Mouse (Mus musculus): Measurements from ENCODE around the gene Acot1. TPM values are rescaled to one million over a fixed set of nuclear protein-coding genes. Genes with fewer than 3 reads are reported as not detected.
A peak's percentile ranks its signal among the peaks of the same experiment; 100 is the strongest.
"Not testable (repeated sequence)": the region's sequence is repeated elsewhere in the genome, so short reads cannot be mapped to it uniquely, and the experiment has no call there.

The Acot1 gene
- total RNA-seq, 2 experiments from 2014 or later, result 5.0 to 22.7 TPM

- DNase-seq, result peak; percentile 56 to 82
Measured at GRCm38 (mm10) chr12:84020528-84020927, 11.2 kb downstream of the Acot1 start.

DNA sequence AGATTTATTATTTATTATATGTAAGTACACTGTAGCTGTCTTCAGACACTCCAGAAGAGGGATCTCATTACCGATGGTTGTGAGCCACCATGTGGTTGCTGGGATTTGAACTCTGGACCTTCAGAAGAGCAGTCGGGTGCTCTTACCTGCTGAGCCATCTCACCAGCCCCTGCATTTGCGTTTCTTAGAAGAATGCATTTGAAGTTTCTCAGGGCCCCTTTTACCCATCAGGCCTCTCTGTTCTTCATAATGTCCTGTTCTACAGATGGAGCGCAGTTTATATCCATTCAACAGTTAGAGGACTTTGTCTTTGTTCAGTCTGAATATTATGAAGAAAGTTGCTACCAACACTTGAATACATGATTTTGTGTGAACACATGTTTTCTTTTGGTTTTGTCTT lies 13.0 kb downstream of the Acot1 start:
- not testable (repeated sequence) for DNase-seq

GRCm38 (mm10) chr12:84023052-84023745 lies 13.9 kb downstream of the Acot1 start:
- no peak for DNase-seq

GRCm38 (mm10) chr12:84025888-84026287 lies 16.6 kb downstream of the Acot1 start:
- DNase-seq, result no peak

DNA sequence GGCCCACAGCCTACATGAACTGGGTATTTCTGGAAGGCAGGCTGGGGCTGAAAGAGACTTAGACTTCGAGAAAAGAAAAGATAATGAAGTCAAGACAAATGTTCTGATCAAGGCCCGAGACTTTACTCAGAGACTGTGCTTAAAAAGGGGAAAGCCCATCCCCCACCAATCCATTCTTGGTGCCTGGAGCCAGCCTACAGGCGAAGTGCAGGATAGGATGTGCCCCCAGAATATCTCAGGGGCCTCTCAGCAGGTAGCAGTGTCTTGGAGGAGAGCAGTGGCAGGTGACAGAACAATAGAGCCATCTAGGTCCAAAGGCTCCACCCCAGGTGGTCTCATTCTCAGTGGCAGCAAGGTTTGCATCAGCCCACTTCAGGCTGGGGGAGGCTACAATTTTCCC lies 19.0 kb downstream of the Acot1 start:
- not testable (repeated sequence) for DNase-seq

DNA sequence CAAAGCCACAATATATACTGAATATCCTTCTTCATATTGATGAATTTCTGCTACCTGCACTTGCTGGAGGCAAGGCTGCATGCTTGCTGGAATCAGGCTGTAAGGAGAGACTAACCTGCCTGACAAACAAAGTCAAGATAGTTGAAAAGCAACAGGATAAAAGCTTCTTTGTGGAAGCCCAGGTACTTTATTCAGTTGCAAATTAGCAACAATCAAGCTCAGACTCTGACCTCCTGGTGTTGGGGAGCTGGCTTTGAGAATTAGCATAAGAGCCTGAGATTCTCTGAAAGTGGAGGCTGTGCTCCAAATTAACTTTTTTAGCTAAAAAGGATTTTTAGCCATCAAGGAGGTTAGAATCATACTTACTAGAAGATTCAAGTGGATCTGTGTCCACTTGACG lies 19.8 kb downstream of the Acot1 start:
- DNase-seq, result not testable (repeated sequence)

DNA sequence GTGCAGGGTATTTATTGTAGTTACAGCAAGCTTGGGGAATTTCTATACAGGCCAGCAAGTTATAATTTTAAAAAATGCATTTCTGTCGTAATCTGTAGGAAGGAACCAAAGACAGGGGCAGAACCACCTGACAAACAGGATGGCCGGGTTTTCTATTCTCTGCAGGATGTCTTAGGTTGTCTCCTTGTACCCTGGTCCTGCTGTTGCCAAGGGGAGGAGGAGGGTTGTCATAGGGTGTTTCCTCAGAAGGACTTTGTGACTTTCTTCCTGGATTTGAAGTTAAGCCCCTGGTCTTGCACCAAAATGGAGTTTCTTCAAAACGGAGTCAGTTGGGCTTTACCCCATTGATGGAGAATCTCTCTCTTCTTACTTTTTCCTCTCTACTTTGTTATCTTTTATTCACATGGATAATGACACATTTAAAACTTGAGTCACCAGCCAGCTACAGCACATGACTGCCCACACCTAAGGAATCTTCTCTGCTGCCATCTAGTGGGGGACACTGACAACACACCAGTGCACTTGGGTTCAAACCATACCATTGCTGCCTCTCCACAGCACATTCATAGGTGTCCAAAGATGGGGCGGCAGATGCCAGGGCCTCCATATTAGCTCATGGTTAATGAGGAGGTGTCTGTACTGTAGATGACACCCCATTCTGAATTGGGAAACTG lies 21.5 kb downstream of the Acot1 start:
- DNase-seq, result peak; percentile 81 to 87

- DNase-seq, result no peak
Measured at GRCm38 (mm10) chr12:84032854-84033253, 23.6 kb downstream of the Acot1 start.

GRCm38 (mm10) chr12:84033302-84033701 lies 24.0 kb downstream of the Acot1 start:
- DNase-seq, result not testable (repeated sequence)

DNA sequence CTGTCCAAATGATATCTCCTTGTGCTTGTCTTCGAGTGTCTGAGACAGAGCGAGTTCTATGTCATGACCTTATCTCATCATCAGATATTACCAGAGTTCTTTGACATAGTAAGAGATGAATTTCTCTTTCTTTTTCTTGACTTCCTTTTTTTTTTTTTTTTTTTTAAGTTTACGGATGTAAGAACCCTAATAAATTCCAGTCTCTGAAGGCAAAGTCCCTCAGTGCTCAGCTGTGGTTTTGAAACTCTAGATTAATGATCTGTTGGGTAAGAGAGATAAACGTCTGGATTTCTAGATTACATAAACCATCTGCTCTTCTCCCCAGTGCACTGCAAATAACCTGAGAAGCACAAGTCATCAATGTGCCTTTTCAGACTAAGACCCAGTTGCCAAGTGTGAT lies 24.8 kb downstream of the Acot1 start:
- DNase-seq, result no peak

GRCm38 (mm10) chr12:84038241-84038640 lies 29.0 kb downstream of the Acot1 start, which contains the start of gene Acot4:
TSS of gene Acot4 (plus strand) at chr12:84038379.
- peak; percentile 51 to 55 for DNase-seq

- DNase-seq, result peak; percentile 38 to 40
Measured at GRCm38 (mm10) chr12:84038691-84039111, 29.4 kb downstream of the Acot1 start, which contains the start of gene Gm49366. TSS of gene Gm49366 (plus strand) at chr12:84038935.

- DNase-seq, result no peak
Measured at GRCm38 (mm10) chr12:84042248-84042647, 33.0 kb downstream of the Acot1 start.

DNA sequence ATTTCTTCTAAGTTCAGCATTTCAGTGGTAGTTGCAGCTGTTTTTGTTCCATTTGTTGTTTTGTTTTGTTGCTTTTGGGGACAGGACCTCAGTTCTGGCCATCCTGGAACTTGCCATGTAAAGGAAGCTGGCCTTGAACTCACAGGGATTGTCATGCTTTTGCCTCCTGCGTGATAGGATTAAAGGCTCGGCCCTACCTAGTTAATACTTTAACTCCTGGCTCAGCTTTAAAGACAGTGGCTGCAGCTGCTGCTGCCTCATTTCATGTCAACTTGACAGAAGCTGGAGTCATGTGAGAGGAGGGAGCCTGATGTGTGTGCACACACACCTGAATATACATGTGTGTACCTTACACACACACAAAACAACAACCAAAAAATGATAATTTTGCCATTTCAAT lies 34.8 kb downstream of the Acot1 start:
- no peak for DNase-seq

DNA sequence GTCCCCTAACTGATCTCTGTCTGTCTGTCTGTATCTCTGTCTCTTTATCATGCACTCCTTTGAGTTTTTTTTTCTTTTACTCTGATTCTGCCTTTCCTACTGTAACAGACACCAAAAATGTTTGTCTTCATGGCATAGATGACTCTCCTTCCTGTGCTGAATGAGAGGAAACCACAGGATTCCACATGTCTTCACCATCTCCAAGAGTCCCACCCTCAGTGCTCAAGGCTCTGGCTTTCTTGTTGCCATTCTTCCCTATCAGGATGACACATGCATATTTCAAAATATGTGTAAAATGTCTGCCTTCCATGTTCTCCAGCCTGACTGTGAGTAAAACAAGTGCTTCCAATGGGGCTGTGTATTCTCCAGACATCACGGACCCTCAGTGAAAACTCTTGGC lies 37.6 kb downstream of the Acot1 start:
- DNase-seq, result no peak

GRCm38 (mm10) chr12:84050744-84051143 lies 41.5 kb downstream of the Acot1 start:
- not testable (repeated sequence) for DNase-seq

DNA sequence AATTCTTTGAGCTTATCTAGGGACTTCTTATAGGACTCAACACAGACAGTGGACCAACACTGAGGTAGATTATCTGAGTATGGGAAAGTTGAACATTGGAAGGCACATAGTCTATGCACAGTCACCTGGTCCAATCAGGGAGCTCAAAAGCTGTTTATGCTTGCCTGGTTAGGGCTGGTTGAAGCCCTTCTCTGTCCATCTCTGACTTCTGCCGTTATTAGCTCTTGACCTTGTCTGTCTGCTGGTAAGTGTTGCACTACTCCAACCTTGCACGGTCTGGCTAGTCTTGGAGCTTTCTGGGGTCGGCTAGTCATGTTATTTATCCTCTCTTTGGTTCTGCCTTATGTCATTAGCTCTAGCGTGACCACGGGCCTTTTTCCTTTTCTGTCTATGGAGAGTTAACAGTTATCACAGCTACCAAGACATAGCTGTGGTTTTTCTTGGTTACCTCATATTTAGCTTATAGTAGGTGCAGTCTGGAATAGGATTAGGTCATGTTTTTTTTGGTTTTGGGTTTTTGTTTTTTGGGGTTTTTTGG lies 42.7 kb downstream of the Acot1 start, which contains the start of gene Acot3:
Acot3 (plus strand) TSS at position 208 of the 538 bp plus-strand sequence.
- no peak for DNase-seq

DNA sequence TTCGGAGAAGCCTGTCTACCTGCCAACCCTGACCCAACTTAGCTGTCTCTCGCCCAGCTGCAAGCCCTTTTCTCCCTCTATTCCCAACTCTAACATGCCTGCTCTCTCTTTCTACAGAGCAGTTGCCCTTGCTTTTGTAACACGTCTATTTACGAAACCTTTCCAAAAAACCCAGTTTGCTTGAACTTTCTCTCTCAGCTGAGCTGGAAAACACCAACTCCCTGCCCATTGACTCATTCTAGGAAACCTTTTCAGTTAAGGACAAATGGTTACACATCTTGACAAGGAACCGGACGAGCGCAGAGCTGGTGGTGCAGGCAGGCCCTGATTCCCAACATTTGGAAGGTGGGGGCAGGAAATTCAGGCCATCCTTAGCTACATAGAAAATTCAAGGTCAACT lies 43.3 kb downstream of the Acot1 start:
- DNase-seq, result no peak

GRCm38 (mm10) chr12:84053173-84053572 lies 43.9 kb downstream of the Acot1 start:
- no peak for DNase-seq

- DNase-seq, result peak; percentile 28 to 32
Measured at GRCm38 (mm10) chr12:84053679-84054391, 44.5 kb downstream of the Acot1 start.

DNA sequence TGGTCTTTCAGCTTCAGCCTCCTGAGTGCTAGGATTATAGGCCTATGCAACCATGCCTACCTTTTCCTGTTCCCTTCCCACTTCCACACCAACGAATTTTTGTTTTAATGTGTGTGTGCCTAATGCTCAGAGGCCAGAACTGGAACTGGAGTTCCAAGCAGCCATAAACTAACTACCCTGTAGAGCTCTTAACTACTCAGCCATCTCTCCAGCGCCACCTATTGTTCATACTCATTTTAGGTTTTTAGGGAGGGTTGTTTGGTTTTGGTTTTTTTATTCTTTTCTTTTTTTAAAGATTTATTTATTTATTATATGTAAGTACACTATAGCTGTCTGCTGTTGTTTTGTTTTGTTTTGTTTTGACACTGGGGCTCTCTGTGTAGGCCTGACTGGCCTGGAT lies 51.7 kb downstream of the Acot1 start:
- no peak for DNase-seq

GRCm38 (mm10) chr12:84062336-84062735 lies 53.0 kb downstream of the Acot1 start:
- DNase-seq, result no peak

- DNase-seq, result no peak
Measured at GRCm38 (mm10) chr12:84063228-84063627, 53.9 kb downstream of the Acot1 start.
